Mouse (Mus musculus) thymus, postnatal 25 days (tissue): ENCODE results near the gene Cmah.

Experiments used
- DNase-seq: peaks from one replicate; pipeline ENCODE4 v3.0.0; 2022

Gene Cmah

GRCm38 (mm10) chr13:24327201-24327600 lies at the start of gene Cmah:
Gene Cmah (plus strand): TSS chr13:24327404.
- no peak for DNase-seq

GRCm38 (mm10) chr13:24279407-24279761 lies 47.8 kb upstream of the Cmah start:
- DNase-seq, result no peak

GRCm38 (mm10) chr13:24279762-24280438 lies 47.3 kb upstream of the Cmah start:
- DNase-seq, result no peak

GRCm38 (mm10) chr13:24280439-24281431 lies 46.5 kb upstream of the Cmah start, which contains the start of gene Carmil1:
Gene Carmil1 (minus strand): TSS chr13:24280795.
- DNase-seq, result peak; percentile 75

- DNase-seq, result no peak
Measured at GRCm38 (mm10) chr13:24287381-24287780, 39.8 kb upstream of the Cmah start.

- DNase-seq, result peak; percentile 32
Measured at GRCm38 (mm10) chr13:24297252-24297651, 30.0 kb upstream of the Cmah start.

- no peak for DNase-seq
Measured at GRCm38 (mm10) chr13:24305486-24305885, 21.7 kb upstream of the Cmah start.

- peak; percentile 33 for DNase-seq
Measured at GRCm38 (mm10) chr13:24306248-24306647, 21.0 kb upstream of the Cmah start.

- DNase-seq, result no peak
Measured at GRCm38 (mm10) chr13:24311011-24311940, 15.9 kb upstream of the Cmah start.

- DNase-seq, result no peak
Measured at GRCm38 (mm10) chr13:24316563-24316962, 10.6 kb upstream of the Cmah start.

GRCm38 (mm10) chr13:24318618-24319017 lies 8.6 kb upstream of the Cmah start:
- peak; percentile 36 for DNase-seq

- no peak for DNase-seq
Measured at GRCm38 (mm10) chr13:24321313-24321712, 5.9 kb upstream of the Cmah start.

GRCm38 (mm10) chr13:24328036-24328817 lies 1.0 kb downstream of the Cmah start:
- no peak for DNase-seq

- DNase-seq, result no peak
Measured at GRCm38 (mm10) chr13:24330128-24330527, 2.9 kb downstream of the Cmah start.

- no peak for DNase-seq
Measured at GRCm38 (mm10) chr13:24330836-24331523, 3.8 kb downstream of the Cmah start.

GRCm38 (mm10) chr13:24332537-24332936 lies 5.3 kb downstream of the Cmah start:
- DNase-seq, result no peak

GRCm38 (mm10) chr13:24336818-24337217 lies 9.6 kb downstream of the Cmah start:
- DNase-seq, result no peak

- DNase-seq, result peak; percentile 65
Measured at GRCm38 (mm10) chr13:24337874-24338273, 10.7 kb downstream of the Cmah start.

GRCm38 (mm10) chr13:24338343-24338861 lies 11.2 kb downstream of the Cmah start:
- DNase-seq, result peak; percentile 27

GRCm38 (mm10) chr13:24339907-24340306 lies 12.7 kb downstream of the Cmah start:
- no peak for DNase-seq

GRCm38 (mm10) chr13:24340462-24340861 lies 13.3 kb downstream of the Cmah start:
- no peak for DNase-seq
